Mouse (Mus musculus) CD4-positive, CD25-positive, alpha-beta regulatory T cell, adult 9 weeks (primary cell): ENCODE results near the gene Mcur1. TPM values are rescaled to one million over a fixed set of nuclear protein-coding genes. Genes with fewer than 3 reads are reported as not detected.

Experiments
- polyA plus RNA-seq: library from polyadenylated mRNA; unstranded; fragments of 100-300 nt; shearing (Covaris generic); gene quantifications from one replicate; pipeline ENCODE4 v1.2.1, GENCODE M21; 2017

Mcur1 gene
- 9.0 TPM for polyA plus RNA-seq

GRCm38 (mm10) chr13:43559711-43560457 is at the start of gene Mcur1:
Mcur1 (minus strand) TSS chr13:43560191.

Other genes starting within 250 kb of the Mcur1 start
- gene Sirt5, start 194.7 kb downstream of the Mcur1 start, polyA plus RNA-seq: 33.3 TPM
- 106 TPM for gene Nol7, start 161.8 kb downstream of the Mcur1 start, polyA plus RNA-seq
- gene Ranbp9, start 78.9 kb downstream of the Mcur1 start, polyA plus RNA-seq: 12.8 TPM
- gene Rnf182, start 55.5 kb upstream of the Mcur1 start, polyA plus RNA-seq: not detected
- gene Cd83, start 224.6 kb upstream of the Mcur1 start, polyA plus RNA-seq: 223 TPM